Mouse (Mus musculus): ENCODE measurements around the gene Hs6st3. TPM values are rescaled to one million over a fixed set of nuclear protein-coding genes. Genes with fewer than 3 reads are reported as not detected.
A peak's percentile ranks its signal among the peaks of the same experiment; 100 is the strongest.

Gene Hs6st3
- total RNA-seq, 2 experiments from 2014 or later, result 0.16 TPM; not detected in 1

- DNase-seq, result no peak
Measured at GRCm38 (mm10) chr14:119813898-119814297, 675.8 kb downstream of the Hs6st3 start.

GRCm38 (mm10) chr14:119815616-119816015 lies 677.5 kb downstream of the Hs6st3 start:
- DNase-seq, result no peak

GRCm38 (mm10) chr14:119820562-119820961 lies 682.4 kb downstream of the Hs6st3 start:
- no peak for DNase-seq

- DNase-seq, result no peak
Measured at GRCm38 (mm10) chr14:119831165-119832011, 693.2 kb downstream of the Hs6st3 start.

- DNase-seq, result no peak
Measured at GRCm38 (mm10) chr14:119832012-119832325, 693.8 kb downstream of the Hs6st3 start.

GRCm38 (mm10) chr14:119832940-119833339 lies 694.8 kb downstream of the Hs6st3 start:
- DNase-seq, result no peak

GRCm38 (mm10) chr14:119834008-119834700 lies 696.0 kb downstream of the Hs6st3 start:
- peak; percentile 43 for DNase-seq

GRCm38 (mm10) chr14:119836051-119836450 lies 697.9 kb downstream of the Hs6st3 start:
- no peak for DNase-seq

GRCm38 (mm10) chr14:119847540-119847939 lies 709.4 kb downstream of the Hs6st3 start:
- no peak for DNase-seq

- DNase-seq, result no peak
Measured at GRCm38 (mm10) chr14:119848759-119849298, 710.7 kb downstream of the Hs6st3 start.

- DNase-seq, result no peak
Measured at GRCm38 (mm10) chr14:119849338-119849737, 711.2 kb downstream of the Hs6st3 start.

GRCm38 (mm10) chr14:119852139-119852538 lies 714.0 kb downstream of the Hs6st3 start:
- DNase-seq, result no peak

GRCm38 (mm10) chr14:119857338-119858291 lies 719.5 kb downstream of the Hs6st3 start:
- DNase-seq, result no peak

- no peak for DNase-seq
Measured at GRCm38 (mm10) chr14:119873617-119874016, 735.5 kb downstream of the Hs6st3 start.

GRCm38 (mm10) chr14:119892922-119893321 lies 754.8 kb downstream of the Hs6st3 start:
- DNase-seq, result no peak

- no peak for DNase-seq
Measured at GRCm38 (mm10) chr14:119895097-119895496, 757.0 kb downstream of the Hs6st3 start.

GRCm38 (mm10) chr14:119895765-119896465 lies 757.8 kb downstream of the Hs6st3 start:
- no peak for DNase-seq

- no peak for DNase-seq
Measured at GRCm38 (mm10) chr14:119902486-119902885, 764.3 kb downstream of the Hs6st3 start.

GRCm38 (mm10) chr14:119908032-119908675 lies 770.0 kb downstream of the Hs6st3 start:
- no peak for DNase-seq

- no peak for DNase-seq
Measured at GRCm38 (mm10) chr14:119914508-119914907, 776.4 kb downstream of the Hs6st3 start.

Measured in heart, postnatal 4 days (tissue).